Mouse (Mus musculus) heart, postnatal 0 days (tissue): Measurements from ENCODE around the gene Moap1. TPM values are rescaled to one million over a fixed set of nuclear protein-coding genes. Genes with fewer than 3 reads are reported as not detected.

Experiments
- ATAC-seq: fragments of 200-750 bp; cut with Nextera tagmentation; 2 replicates; pipeline ENCODE4 v1.8.0; 2017; ENCODE audit warnings: low read depth, moderate number of reproducible peaks, moderate library complexity; ENCODE audit not compliant: insufficient read depth
- DNase-seq: peaks from one replicate; pipeline ENCODE4 v3.0.0-alpha.2; 2016; ENCODE audit warnings: low spot score
- H3K27ac ChIP-seq: fragments of 300-500 bp; sonication (generic); 2 replicates; pipeline ENCODE4 v1.5.1; 2014; ENCODE audit warnings: low read depth, mild to moderate bottlenecking
- H3K27me3 ChIP-seq: fragments of 300-500 bp; sonication (generic); 2 replicates; pipeline ENCODE4 v1.6.1; 2014; ENCODE audit warnings: low read length, mixed read lengths; ENCODE audit not compliant: control insufficient read depth, insufficient read depth
- H3K36me3 ChIP-seq: fragments of 300-500 bp; sonication (generic); replicated peaks from 2 replicates; pipeline ENCODE4 v1.6.1; 2014; ENCODE audit warnings: low read length, mixed read lengths; ENCODE audit not compliant: control insufficient read depth, insufficient read depth
- H3K4me1 ChIP-seq: fragments of 300-500 bp; sonication (generic); 2 replicates; pipeline ENCODE4 v1.6.1; 2014; ENCODE audit warnings: antibody characterized with exemption; ENCODE audit not compliant: control insufficient read depth, insufficient read depth
- H3K4me2 ChIP-seq: fragments of 300-500 bp; sonication (generic); 2 replicates; pipeline ENCODE4 v1.6.1; 2014; ENCODE audit warnings: low read depth, mild to moderate bottlenecking, low read length, moderate library complexity
- H3K4me3 ChIP-seq: fragments of 300-500 bp; sonication (generic); 2 replicates; pipeline ENCODE4 v1.5.1; 2014; ENCODE audit warnings: low read depth, low read length
- H3K9ac ChIP-seq: fragments of 300-500 bp; sonication (generic); replicated peaks from 2 replicates; pipeline ENCODE4 v1.6.1; 2014; ENCODE audit warnings: low read depth, low read length, mixed read lengths
- H3K9me3 ChIP-seq: fragments of 300-500 bp; sonication (generic); replicated peaks from 2 replicates; pipeline ENCODE4 v1.6.1; 2016; ENCODE audit warnings: low read length; ENCODE audit not compliant: control insufficient read depth
- CTCF ChIP-seq: IDR thresholded peaks from 2 replicates; pipeline ENCODE4 v1.5.1; 2016; ENCODE audit warnings: antibody characterized with exemption, control low read depth, low read depth
- EP300 ChIP-seq: IDR thresholded peaks from 2 replicates; pipeline ENCODE4 v1.6.1; 2016; ENCODE audit warnings: antibody characterized with exemption, low read depth
- WGBS: fragments of 180-500 bp; shearing (Covaris S2); extraction: QIAGEN DNeasy Blood & Tissue Kit; methylation state at CpG from one replicate; pipeline ENCODE4 v1.1.7; 2014; 5-methylcytosine and 5-hydroxymethylcytosine counted together
- polyA plus RNA-seq: library from polyadenylated mRNA; unstranded; fragments of >200 nt; fragmentation: Nextera tagmentation; extraction: Ambion mirVana; gene quantifications from 2 replicates; pipeline ENCODE4 v1.2.1, GENCODE M21; 2015
- total RNA-seq: library from RNA; depleted of rRNA; stranded (reverse); fragments of >200 nt; gene quantifications from 2 replicates; pipeline ENCODE4 v1.2.3, GENCODE M21; 2014; ENCODE audit warnings: low replicate concordance; rRNA removed

Moap1 gene
- total and polyA plus RNA-seq, 2 experiments from 2014 or later = 11.6 TPM; not detected in 1

GRCm38 (mm10) chr12:102696635-102697354 is 46.7 kb downstream of the Moap1 start:
- H3K4me3 ChIP-seq = no peak overlapping the region
- H3K36me3 ChIP-seq = no peaks in the 10 kb centered on the region
- H3K4me2 ChIP-seq = no peak overlapping the region
- H3K9ac ChIP-seq = no peak overlapping the region
- H3K27me3 ChIP-seq = no peaks in the 10 kb centered on the region
- DNase-seq (no peak), ATAC-seq (no peak)
- no peak overlapping the region for H3K27ac ChIP-seq
- TF ChIP-seq EP300 = no peak
- no peak for TF ChIP-seq CTCF
- peaks cover 9% of the 10 kb centered on the region; the same call in 1 of the 2 replicates for H3K4me1 ChIP-seq
- no peaks in the 10 kb centered on the region for H3K9me3 ChIP-seq
- 79% methylated on average over 14 of the region's 14 CpGs for WGBS

DNA sequence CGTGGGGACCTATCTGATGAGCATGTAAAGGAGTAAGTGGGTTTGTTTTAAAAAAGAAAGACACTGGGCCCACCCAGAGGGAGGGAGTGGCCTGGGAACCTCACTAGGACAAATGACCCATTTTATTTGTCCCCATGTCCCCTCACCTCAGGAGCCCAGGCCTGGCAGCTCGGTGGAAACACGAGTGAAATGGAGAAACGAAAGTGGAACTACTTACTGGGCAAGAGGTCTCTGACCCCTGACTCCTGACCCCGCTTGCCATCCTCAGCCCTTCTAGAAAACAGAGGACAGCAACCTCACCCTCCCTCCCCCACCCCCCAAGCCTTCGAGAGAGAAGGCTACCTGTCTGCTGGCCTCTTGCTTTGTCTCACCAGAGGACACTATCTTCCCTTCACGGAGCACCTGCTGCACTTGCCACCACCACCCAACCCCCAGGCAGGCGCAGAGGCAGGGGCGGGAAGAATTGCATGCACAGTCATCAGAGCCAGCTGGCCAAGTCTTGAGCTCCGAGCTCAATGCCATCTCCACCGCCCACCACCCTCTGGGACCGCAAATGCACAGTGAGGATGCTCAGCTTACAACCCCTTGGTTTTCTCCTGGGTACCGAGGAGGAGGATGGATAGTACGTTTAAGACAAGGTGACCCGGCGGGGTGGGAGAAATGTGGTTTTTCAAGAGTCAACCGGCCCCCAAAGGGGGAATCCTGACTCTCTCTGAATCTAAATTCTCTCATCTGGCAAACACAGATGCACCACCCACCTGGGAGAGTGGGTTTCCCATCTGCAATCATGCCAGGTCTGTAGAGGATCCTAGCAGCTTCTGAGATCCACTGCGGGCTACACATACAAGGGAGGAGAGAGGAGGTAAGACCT is 47.9 kb downstream of the Moap1 start:
- no peaks in the 10 kb centered on the region for H3K9me3 ChIP-seq
- no peaks in the 10 kb centered on the region for H3K27me3 ChIP-seq
- no peaks in the 10 kb centered on the region for H3K36me3 ChIP-seq
- H3K4me1 ChIP-seq = peaks cover 9% of the 10 kb centered on the region; the same call in 1 of the 2 replicates
- DNase-seq (no peak), ATAC-seq (no peak)
- no peak overlapping the region for H3K9ac ChIP-seq
- no peak for TF ChIP-seq CTCF
- TF ChIP-seq EP300 = no peak
- no peak overlapping the region; the same call in 1 of the 2 replicates for H3K4me2 ChIP-seq
- no peak overlapping the region for H3K4me3 ChIP-seq
- no peak overlapping the region for H3K27ac ChIP-seq
- WGBS = 75% methylated on average over 18 of the region's 18 CpGs

Other genes with a start within 250 kb of the Moap1 start
- gene Chga, start 188.7 kb downstream of the Moap1 start, total RNA-seq = not detected in 2 replicates
- gene Chga, start 188.7 kb downstream of the Moap1 start, polyA plus RNA-seq = 0.08 TPM in 1 of 2 replicates, not detected in the other
- gene Itpk1, start 38.7 kb downstream of the Moap1 start, total RNA-seq = 6.5 and 9.4 TPM in 2 replicates
- gene Itpk1, start 38.7 kb downstream of the Moap1 start, polyA plus RNA-seq = 2.6 and 3.1 TPM in 2 replicates
- gene Tmem251, start 101 bp upstream of the Moap1 start, total RNA-seq = 2.6 and 9.3 TPM in 2 replicates
- 7.7 and 10.0 TPM in 2 replicates for gene Tmem251, start 101 bp upstream of the Moap1 start, polyA plus RNA-seq
- not detected in 2 replicates for gene Gm28051, start 14.1 kb upstream of the Moap1 start, total RNA-seq
- not detected in 2 replicates for gene Gm28051, start 14.1 kb upstream of the Moap1 start, polyA plus RNA-seq
- 1.8 and 5.7 TPM in 2 replicates for gene Gon7, start 14.1 kb upstream of the Moap1 start, total RNA-seq
- 17.2 and 20.5 TPM in 2 replicates for gene Gon7, start 14.1 kb upstream of the Moap1 start, polyA plus RNA-seq
- 44.0 and 52.3 TPM in 2 replicates for gene Ubr7, start 14.3 kb upstream of the Moap1 start, total RNA-seq
- 22.4 and 23.5 TPM in 2 replicates for gene Ubr7, start 14.3 kb upstream of the Moap1 start, polyA plus RNA-seq
- gene Gm20604, start 15.0 kb upstream of the Moap1 start, total RNA-seq = 5.7 and 11.2 TPM in 2 replicates
- gene Gm20604, start 15.0 kb upstream of the Moap1 start, polyA plus RNA-seq = 12.1 and 13.4 TPM in 2 replicates
- 31.3 and 37.4 TPM in 2 replicates for gene Btbd7, start 134.8 kb upstream of the Moap1 start, total RNA-seq
- 8.4 and 8.6 TPM in 2 replicates for gene Btbd7, start 134.8 kb upstream of the Moap1 start, polyA plus RNA-seq
- not detected in 2 replicates for gene Cox8c, start 155.7 kb upstream of the Moap1 start, total RNA-seq
- not detected in 2 replicates for gene Cox8c, start 155.7 kb upstream of the Moap1 start, polyA plus RNA-seq
- gene Unc79, start 205.2 kb upstream of the Moap1 start, total RNA-seq = 0.19 TPM in 1 of 2 replicates, not detected in the other
- gene Unc79, start 205.2 kb upstream of the Moap1 start, polyA plus RNA-seq = 0.04 and 0.07 TPM in 2 replicates